Mouse (Mus musculus): ENCODE data around the gene Igdcc3. TPM values are rescaled to one million over a fixed set of nuclear protein-coding genes. Genes with fewer than 3 reads are reported as not detected.
A peak's percentile ranks its signal among the peaks of the same experiment; 100 is the strongest.

The Igdcc3 gene
- polyA plus RNA-seq, 1 experiment from 2014 or later = 3.0 TPM

DNA sequence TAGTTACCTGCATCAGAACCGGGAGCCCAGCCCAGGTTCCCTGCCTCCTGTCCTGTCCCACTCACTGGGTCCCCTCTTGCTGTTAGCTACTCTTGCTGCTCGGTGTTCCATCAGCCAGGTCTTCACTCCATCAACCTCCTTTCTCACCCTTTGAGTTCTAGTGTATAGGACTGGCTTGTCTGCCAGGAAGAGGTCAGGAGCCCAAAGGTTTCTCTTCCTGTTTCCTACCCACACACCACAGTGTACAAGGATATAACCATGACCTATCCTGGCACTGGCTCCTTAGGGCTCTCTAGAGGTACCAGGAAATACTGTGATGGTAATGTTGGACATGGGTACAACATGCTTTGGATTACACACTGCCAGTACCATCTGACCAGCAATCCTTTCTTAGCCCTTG, 27.3 kb upstream of the Igdcc3 start:
- ATAC-seq (ENCODE audit: insufficient number of reproducible peaks, insufficient read depth, low FRiP score, low TSS enrichment, low read depth) = no peak
- H3K9ac ChIP-seq = no peak overlapping the region
- WGBS = 83% methylated on average over 2 of the region's 2 CpGs

DNA sequence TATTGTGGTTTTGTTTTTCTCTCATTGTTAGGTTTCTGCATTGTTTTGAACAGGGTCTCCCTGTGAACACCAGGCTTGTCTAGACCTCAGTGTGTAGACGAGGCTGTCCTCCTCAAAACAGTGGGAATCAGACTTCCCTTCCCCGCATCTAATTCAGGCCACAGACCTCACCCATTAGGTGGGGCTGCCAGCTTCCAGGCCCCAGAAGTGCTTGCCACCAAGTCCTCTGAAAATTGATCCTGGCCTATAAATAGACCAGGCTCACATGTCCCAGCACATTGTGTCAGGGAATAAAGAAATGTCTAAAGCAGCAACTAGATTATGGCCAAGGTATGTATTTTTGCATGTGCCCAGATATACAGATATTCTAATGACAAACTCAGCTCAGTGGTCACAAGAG, 25.1 kb upstream of the Igdcc3 start:
- Histone ChIP-seq H3K36me3 (peaks cover 61% of the 10 kb centered on the region), H3K4me1 (peaks cover under 1% of the 10 kb centered on the region; the same call in 1 of the 2 replicates), H3K27ac (no peak overlapping the region), H3K27me3 (no peaks in the 10 kb centered on the region), H3K4me2 (no peak overlapping the region), H3K4me3 (no peak overlapping the region), H3K9ac (no peak overlapping the region), H3K9me3 (no peaks in the 10 kb centered on the region)
- 54% methylated on average over 2 of the region's 2 CpGs for WGBS
- ATAC-seq (ENCODE audit: insufficient number of reproducible peaks, insufficient read depth, low FRiP score, low TSS enrichment, low read depth) = no peak

More for the DNA sequence above, 27.3 kb upstream of the Igdcc3 start:
- no peak overlapping the region for H3K4me3 ChIP-seq
- peaks cover 21% of the 10 kb centered on the region for H3K4me1 ChIP-seq
- no peaks in the 10 kb centered on the region for H3K27me3 ChIP-seq
- no peaks in the 10 kb centered on the region for H3K9me3 ChIP-seq
- H3K36me3 ChIP-seq = peaks cover 49% of the 10 kb centered on the region
- H3K27ac ChIP-seq = no peak overlapping the region
- no peak overlapping the region for H3K4me2 ChIP-seq

DNA sequence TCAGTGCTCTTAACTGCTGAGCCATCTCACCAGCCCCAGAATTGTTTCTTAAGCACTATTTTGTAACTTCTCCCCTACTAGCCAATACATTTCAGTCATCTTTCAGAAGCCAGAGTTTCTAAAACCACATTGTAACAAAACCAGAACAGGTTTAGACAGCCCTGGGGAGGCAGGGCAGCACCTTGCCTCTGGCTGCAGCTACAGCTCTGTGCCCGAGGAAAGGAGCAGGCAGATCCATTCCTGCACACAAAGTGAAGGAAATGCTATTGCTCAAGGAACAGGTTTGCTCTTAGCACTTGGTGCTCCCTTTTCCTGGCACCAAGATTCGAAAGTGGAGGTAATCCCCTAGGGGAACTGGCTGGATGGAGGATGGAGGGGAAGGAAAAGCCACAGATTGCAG, 23.5 kb upstream of the Igdcc3 start:
- 59% methylated on average over 2 of the region's 2 CpGs for WGBS
- H3K4me1 ChIP-seq = peaks cover 1% of the 10 kb centered on the region; the same call in 1 of the 2 replicates
- H3K9me3 ChIP-seq = no peaks in the 10 kb centered on the region
- H3K4me2 ChIP-seq = no peak overlapping the region
- H3K27ac ChIP-seq = no peak overlapping the region
- H3K27me3 ChIP-seq = peaks cover 10% of the 10 kb centered on the region; the same call in 1 of the 2 replicates
- ATAC-seq (ENCODE audit: insufficient number of reproducible peaks, insufficient read depth, low FRiP score, low TSS enrichment, low read depth) = no peak
- no peak overlapping the region for H3K9ac ChIP-seq
- peaks cover 69% of the 10 kb centered on the region for H3K36me3 ChIP-seq
- no peak overlapping the region for H3K4me3 ChIP-seq

DNA sequence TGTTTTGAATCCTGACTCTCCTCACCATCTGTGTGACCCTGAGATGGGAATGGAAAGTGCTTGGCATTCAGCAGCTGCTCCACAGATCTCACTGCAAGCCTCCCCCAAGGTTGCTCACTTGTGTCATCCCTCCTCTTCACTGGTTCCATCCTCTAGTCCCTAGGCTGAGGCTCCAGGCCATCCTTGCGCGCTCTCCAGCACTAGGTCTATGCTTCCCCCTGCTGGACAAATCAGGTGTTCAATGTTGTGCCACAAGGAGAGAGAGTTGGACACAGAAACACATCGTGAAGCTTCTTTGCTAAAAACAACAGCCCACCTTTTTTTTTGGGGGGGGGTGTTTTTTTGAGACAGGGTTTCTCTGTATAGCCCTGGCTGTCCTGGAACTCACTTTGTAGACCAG, 20.1 kb upstream of the Igdcc3 start:
- Histone ChIP-seq H3K9me3 (no peaks in the 10 kb centered on the region), H3K36me3 (peaks cover 65% of the 10 kb centered on the region), H3K27ac (no peak overlapping the region), H3K27me3 (peaks cover 27% of the 10 kb centered on the region), H3K4me3 (no peak overlapping the region), H3K4me2 (no peak overlapping the region), H3K4me1 (peaks cover 11% of the 10 kb centered on the region), H3K9ac (no peak overlapping the region)
- WGBS = 5% methylated on average over 3 of the region's 3 CpGs
- no peak for ATAC-seq (ENCODE audit: insufficient number of reproducible peaks, insufficient read depth, low FRiP score, low TSS enrichment, low read depth)

DNA sequence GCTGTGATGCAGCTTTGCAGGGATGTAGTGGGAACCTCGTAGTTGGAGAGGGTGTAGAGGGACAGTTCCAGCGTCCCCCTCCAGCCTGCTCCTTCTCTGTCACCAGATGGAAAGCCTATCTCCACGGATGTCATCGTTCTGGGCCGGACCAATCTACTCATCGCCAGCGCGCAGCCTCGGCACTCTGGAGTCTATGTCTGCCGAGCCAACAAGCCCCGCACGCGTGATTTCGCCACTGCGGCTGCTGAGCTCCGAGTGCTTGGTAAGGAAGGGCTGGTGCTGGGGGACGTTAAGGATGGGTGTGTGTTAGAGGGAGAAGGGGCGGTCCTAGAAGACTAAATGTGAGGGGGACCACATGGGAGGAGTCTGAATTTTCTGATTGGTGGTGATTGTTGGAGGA, 18.4 kb upstream of the Igdcc3 start:
- peak overlapping the region; percentile 16; the same call in 1 of the 2 replicates for H3K4me3 ChIP-seq
- H3K27me3 ChIP-seq = peaks cover 27% of the 10 kb centered on the region
- peaks cover 67% of the 10 kb centered on the region for H3K36me3 ChIP-seq
- H3K9me3 ChIP-seq = no peaks in the 10 kb centered on the region
- peak overlapping the region; percentile 27; the same call in 1 of the 2 replicates for H3K9ac ChIP-seq
- H3K4me1 ChIP-seq = peaks cover 11% of the 10 kb centered on the region
- no peak for ATAC-seq (ENCODE audit: insufficient number of reproducible peaks, insufficient read depth, low FRiP score, low TSS enrichment, low read depth)
- no peak overlapping the region for H3K27ac ChIP-seq
- 22% methylated on average over 18 of the region's 18 CpGs for WGBS
- H3K4me2 ChIP-seq = peak overlapping the region; percentile 41

DNA sequence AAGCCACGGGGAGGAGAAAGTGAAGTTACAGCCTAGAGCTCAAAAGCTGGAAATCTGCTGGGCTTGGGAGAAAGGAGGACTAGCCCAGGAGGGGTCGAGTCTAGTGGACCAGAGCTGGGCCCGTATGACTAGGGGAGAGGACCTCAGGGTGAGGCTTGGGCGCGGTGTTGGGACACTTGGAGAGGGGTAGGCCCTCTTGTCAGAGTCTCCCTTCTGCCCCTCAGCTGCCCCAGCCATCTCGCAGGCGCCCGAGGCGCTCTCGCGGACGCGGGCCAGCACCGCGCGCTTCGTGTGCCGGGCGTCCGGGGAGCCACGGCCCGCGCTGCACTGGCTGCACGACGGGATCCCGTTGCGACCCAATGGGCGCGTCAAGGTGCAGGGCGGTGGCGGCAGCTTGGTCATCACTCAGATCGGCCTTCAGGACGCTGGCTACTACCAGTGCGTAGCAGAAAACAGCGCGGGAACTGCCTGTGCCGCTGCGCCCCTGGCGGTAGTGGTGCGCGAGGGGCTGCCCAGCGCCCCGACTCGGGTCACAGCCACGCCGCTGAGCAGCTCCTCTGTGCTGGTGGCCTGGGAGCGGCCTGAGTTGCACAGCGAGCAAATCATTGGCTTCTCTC, 17.3 kb upstream of the Igdcc3 start:
- H3K9me3 ChIP-seq = no peaks in the 10 kb centered on the region
- H3K27me3 ChIP-seq = peaks cover 27% of the 10 kb centered on the region
- peaks cover 63% of the 10 kb centered on the region for H3K36me3 ChIP-seq
- WGBS = 4% methylated on average over 48 of the region's 48 CpGs
- peak overlapping the region; percentile 77 for H3K4me2 ChIP-seq
- H3K4me3 ChIP-seq = peak overlapping the region; percentile 45
- H3K4me1 ChIP-seq = peaks cover 11% of the 10 kb centered on the region
- no peak overlapping the region for H3K27ac ChIP-seq
- ATAC-seq (ENCODE audit: insufficient number of reproducible peaks, insufficient read depth, low FRiP score, low TSS enrichment, low read depth) = peak; percentile 39; the same call in 1 of the 2 replicates
- peak overlapping the region; percentile 73 for H3K9ac ChIP-seq

DNA sequence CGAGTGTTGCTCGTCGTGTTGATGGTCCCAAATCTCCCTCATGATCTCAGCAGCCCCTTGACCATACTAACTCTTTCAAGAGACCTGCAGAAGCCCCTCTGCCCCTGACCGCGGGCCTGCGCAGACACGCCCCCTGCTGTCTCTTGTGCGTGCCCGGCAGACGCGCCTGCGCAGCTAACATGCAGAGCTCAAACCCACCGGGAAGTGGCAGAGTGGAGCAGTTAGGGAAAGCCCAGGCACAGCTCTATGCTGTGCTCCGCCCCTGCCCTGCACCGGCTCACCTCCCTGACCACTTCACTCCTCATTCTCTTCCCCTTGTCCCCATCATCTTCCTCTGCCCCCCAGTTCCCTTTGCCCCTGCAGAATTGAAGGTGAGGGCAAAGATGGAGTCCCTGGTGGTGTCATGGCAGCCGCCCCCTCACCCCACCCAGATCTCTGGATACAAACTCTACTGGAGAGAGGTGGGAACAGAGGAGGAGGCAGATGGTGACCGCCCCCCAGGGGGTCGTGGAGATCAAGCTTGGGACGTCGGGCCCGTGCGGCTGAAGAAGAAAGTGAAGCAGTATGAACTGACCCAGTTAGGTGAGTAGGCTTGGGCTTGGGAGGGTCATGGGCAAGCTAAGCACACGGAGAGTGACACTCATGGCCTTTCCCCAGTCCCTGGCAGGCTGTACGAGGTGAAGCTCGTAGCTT, 12.7 kb upstream of the Igdcc3 start:
- Histone ChIP-seq H3K9me3 (no peaks in the 10 kb centered on the region), H3K4me1 (peaks cover 7% of the 10 kb centered on the region), H3K4me2 (peak overlapping the region; percentile 51), H3K36me3 (peaks cover 86% of the 10 kb centered on the region), H3K27ac (no peak overlapping the region), H3K4me3 (peak overlapping the region; percentile 15), H3K27me3 (peaks cover 11% of the 10 kb centered on the region), H3K9ac (0 out of 2 replicates have a peak overlapping the region, but pooled peaks have one; percentile 32)
- WGBS = 12% methylated on average over 25 of the region's 25 CpGs
- no peak for ATAC-seq (ENCODE audit: insufficient number of reproducible peaks, insufficient read depth, low FRiP score, low TSS enrichment, low read depth)

DNA sequence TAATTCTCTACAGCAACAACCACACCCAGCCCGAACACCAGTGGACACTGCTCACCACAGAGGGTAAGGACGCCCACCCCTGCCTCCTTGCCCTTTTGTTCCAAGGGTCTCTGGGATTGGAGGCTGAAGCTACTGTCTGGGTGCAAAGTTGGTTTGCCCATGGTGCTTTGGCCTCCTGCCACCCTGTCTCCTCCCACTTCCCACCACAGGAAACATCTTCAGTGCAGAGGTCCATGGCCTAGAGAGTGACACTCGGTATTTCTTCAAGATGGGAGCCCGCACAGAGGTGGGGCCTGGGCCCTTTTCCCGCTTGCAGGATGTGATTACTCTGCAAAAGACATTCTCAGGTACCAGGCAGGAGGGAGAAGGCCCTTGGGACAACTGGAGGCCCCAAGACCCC, 9.3 kb upstream of the Igdcc3 start:
- H3K4me2 ChIP-seq = no peak overlapping the region
- WGBS = 73% methylated on average over 5 of the region's 5 CpGs
- ATAC-seq (ENCODE audit: insufficient number of reproducible peaks, insufficient read depth, low FRiP score, low TSS enrichment, low read depth) = no peak
- H3K27me3 ChIP-seq = no peaks in the 10 kb centered on the region
- no peak overlapping the region for H3K27ac ChIP-seq
- peaks cover 82% of the 10 kb centered on the region for H3K36me3 ChIP-seq
- H3K4me1 ChIP-seq = no peaks in the 10 kb centered on the region
- no peak overlapping the region for H3K4me3 ChIP-seq
- H3K9ac ChIP-seq = no peak overlapping the region
- H3K9me3 ChIP-seq = no peaks in the 10 kb centered on the region

DNA sequence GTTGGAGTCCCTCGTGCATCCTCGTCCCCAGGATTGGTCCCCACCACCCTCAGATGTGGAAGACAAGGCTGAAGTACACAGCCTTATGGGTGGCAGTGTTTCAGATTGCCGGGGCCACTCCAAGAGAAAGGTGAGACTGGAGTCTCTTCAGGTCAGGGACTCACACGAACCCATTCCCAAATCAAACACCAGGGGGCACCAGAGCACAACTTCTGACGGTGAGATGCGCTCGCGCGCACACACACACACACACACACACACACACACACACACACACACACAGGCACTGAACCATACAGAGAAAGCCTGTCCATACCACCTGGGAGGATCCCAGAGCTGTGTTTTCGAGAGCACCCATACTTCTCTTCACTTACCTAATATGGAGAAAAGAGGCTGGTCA, 7.2 kb upstream of the Igdcc3 start:
- Histone ChIP-seq H3K36me3 (peaks cover 68% of the 10 kb centered on the region), H3K4me1 (no peaks in the 10 kb centered on the region), H3K27ac (no peak overlapping the region), H3K9ac (no peak overlapping the region), H3K4me2 (no peak overlapping the region), H3K9me3 (no peaks in the 10 kb centered on the region), H3K4me3 (no peak overlapping the region), H3K27me3 (no peaks in the 10 kb centered on the region)
- 2% methylated on average over 10 of the region's 10 CpGs for WGBS
- 0 out of 2 replicates have a peak, but pooled peaks have one; percentile 13 for ATAC-seq (ENCODE audit: insufficient number of reproducible peaks, insufficient read depth, low FRiP score, low TSS enrichment, low read depth)

DNA sequence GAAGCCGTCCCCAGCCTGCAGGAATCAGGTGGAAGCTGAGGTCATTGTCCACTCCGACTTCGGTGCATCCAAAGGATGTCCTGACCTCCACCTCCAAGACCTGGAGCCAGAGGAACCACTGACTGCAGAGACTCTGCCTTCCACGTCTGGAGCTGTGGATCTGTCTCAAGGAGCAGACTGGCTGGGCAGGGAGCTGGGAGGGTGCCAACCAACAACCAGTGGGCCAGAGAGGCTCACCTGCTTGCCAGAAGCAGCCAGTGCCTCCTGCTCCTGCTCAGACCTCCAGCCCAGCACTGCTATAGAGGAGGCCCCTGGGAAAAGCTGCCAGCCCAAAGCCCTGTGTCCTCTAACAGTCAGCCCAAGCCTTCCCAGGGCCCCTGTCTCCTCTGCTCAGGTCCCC, 5.9 kb upstream of the Igdcc3 start:
- 85% methylated on average over 4 of the region's 4 CpGs for WGBS
- no peak overlapping the region for H3K9ac ChIP-seq
- no peak for ATAC-seq (ENCODE audit: insufficient number of reproducible peaks, insufficient read depth, low FRiP score, low TSS enrichment, low read depth)
- no peak overlapping the region for H3K4me2 ChIP-seq
- no peaks in the 10 kb centered on the region for H3K4me1 ChIP-seq
- H3K9me3 ChIP-seq = no peaks in the 10 kb centered on the region
- H3K27ac ChIP-seq = no peak overlapping the region
- H3K36me3 ChIP-seq = peaks cover 56% of the 10 kb centered on the region
- H3K4me3 ChIP-seq = no peak overlapping the region
- no peaks in the 10 kb centered on the region for H3K27me3 ChIP-seq

DNA sequence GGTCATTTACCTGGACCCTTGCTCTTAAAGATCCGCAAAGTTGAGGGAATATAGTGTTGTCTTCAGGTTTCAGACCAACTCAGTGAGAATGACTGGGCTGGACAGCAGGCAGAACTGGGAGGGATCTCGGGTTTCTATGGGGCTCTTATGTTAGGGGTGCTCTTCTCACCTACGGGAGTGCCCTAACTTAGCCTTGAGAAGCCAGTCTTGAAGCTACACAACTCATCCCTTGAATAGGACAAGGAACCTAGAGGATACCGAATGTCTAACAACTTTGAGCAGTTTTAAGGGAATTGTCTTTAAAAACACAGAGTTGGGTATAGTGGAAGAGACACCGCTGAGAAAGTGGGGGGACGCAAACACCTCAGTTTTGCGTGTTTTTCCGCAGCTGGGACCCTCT, 498 bp upstream of the Igdcc3 start:
- Histone ChIP-seq H3K4me3 (peak overlapping the region; percentile 79), H3K27ac (peak overlapping the region; percentile 87), H3K9ac (peak overlapping the region; percentile 86), H3K4me2 (peak overlapping the region; percentile 85), H3K36me3 (peaks cover 12% of the 10 kb centered on the region), H3K27me3 (no peaks in the 10 kb centered on the region; the same call in 1 of the 2 replicates), H3K4me1 (peaks cover 17% of the 10 kb centered on the region), H3K9me3 (no peaks in the 10 kb centered on the region)
- no peak for ATAC-seq (ENCODE audit: insufficient number of reproducible peaks, insufficient read depth, low FRiP score, low TSS enrichment, low read depth)
- WGBS = 2% methylated on average over 8 of the region's 8 CpGs
